ENCODE assay signal across 11 mouse cellular contexts in genomic region chr9:61235653-61236610, GRCm38 (mm10).
A peak's percentile ranks its signal among the peaks of the same experiment; 100 is the strongest.
DNase-seq lines count a peak whose midpoint lies in the region; ATAC-seq and TF ChIP-seq lines count a peak whose summit lies in the region.
"Had no signal": no experiment of that assay in that cellular context is flagged by ENCODE, and none has a peak within 500 bp of the region (broad histone marks: within the 10 kb centered on the region; RNA-seq: fewer than 3 reads in every experiment).

No protein-coding gene starts in this region.

- H3K4me2 ChIP-seq in hindbrain, embryonic 15.5 days: no peak overlapping the region
- no peak overlapping the region for H3K4me2 ChIP-seq in neural tube, embryonic 12.5 days (replicated peaks)

- WGBS in hindbrain, embryonic 15.5 days: 9% methylated on average over 17 of the region's 17 CpGs
- 14% methylated on average over 17 of the region's 17 CpGs for WGBS in neural tube, embryonic 12.5 days

- H3K27me3 ChIP-seq in hindbrain, embryonic 15.5 days: peaks cover 10% of the 10 kb centered on the region
- peaks cover 41% of the 10 kb centered on the region for H3K27me3 ChIP-seq in neural tube, embryonic 12.5 days (replicated peaks)

- peak overlapping the region; percentile 18; the same call in 1 of the 2 replicates for H3K4me3 ChIP-seq in layer of hippocampus, adult 2 months
- H3K4me3 ChIP-seq in hindbrain, embryonic 15.5 days: no peak overlapping the region
- no peak overlapping the region for H3K4me3 ChIP-seq in neural tube, embryonic 12.5 days
- H3K4me3 ChIP-seq in gastrocnemius, adult 2 months: no peak overlapping the region

- 0 out of 2 replicates have a peak, but pooled peaks have one; percentile 50 for ATAC-seq in hindbrain, embryonic 15.5 days (ENCODE audit: low FRiP score, low read depth)
- ATAC-seq in neural tube, embryonic 12.5 days (ENCODE audit: low FRiP score, low read depth): peak; percentile 92

- no peak for TF ChIP-seq CTCF in layer of hippocampus, adult 2 months (conservative IDR thresholded peaks at IDR 0.05)
- no peak for TF ChIP-seq CTCF in gastrocnemius, adult 2 months (IDR thresholded peaks at IDR 0.05)

- H3K27ac ChIP-seq in layer of hippocampus, adult 2 months: no peak overlapping the region
- 0 out of 2 replicates have a peak overlapping the region, but pooled peaks have one; percentile 17 for H3K27ac ChIP-seq in hindbrain, embryonic 15.5 days (replicated peaks)
- H3K27ac ChIP-seq in neural tube, embryonic 12.5 days: no peak overlapping the region
- H3K27ac ChIP-seq in gastrocnemius, adult 2 months: no peak overlapping the region
- H3K27ac ChIP-seq: macrophage had no signal

- DNase-seq in layer of hippocampus, adult 2 months (ENCODE audit: low spot score in 2 of 2): no peak
- no peak for DNase-seq in layer of hippocampus, postnatal 36 days
- DNase-seq in embryo, embryonic 10.5 days (ENCODE audit: low spot score): peak; percentile 64
- no peak for DNase-seq in cerebellum, postnatal 14 days
- DNase-seq in gastrocnemius, adult 2 months: no peak
- no peak for DNase-seq in cerebellum, postnatal 36 days
- DNase-seq: cerebellum, postnatal 25 days; gastrocnemius, postnatal 36 days had no signal

- intact Hi-C loops in gastrocnemius, adult 2 months (cut with DNase I): no loop called here

- H3K36me3 ChIP-seq in hindbrain, embryonic 15.5 days: no peaks in the 10 kb centered on the region
- no peaks in the 10 kb centered on the region for H3K36me3 ChIP-seq in neural tube, embryonic 12.5 days

- H3K9me3 ChIP-seq in hindbrain, embryonic 15.5 days: no peaks in the 10 kb centered on the region
- no peaks in the 10 kb centered on the region for H3K9me3 ChIP-seq in neural tube, embryonic 12.5 days

- no peak overlapping the region for H3K9ac ChIP-seq in hindbrain, embryonic 15.5 days
- no peak overlapping the region for H3K9ac ChIP-seq in neural tube, embryonic 12.5 days

- H3K4me1 ChIP-seq in hindbrain, embryonic 15.5 days (replicated peaks): peaks cover 34% of the 10 kb centered on the region
- peaks cover 51% of the 10 kb centered on the region for H3K4me1 ChIP-seq in neural tube, embryonic 12.5 days
